Mouse (Mus musculus): Measurements from ENCODE around the gene Bnip2. TPM values are rescaled to one million over a fixed set of nuclear protein-coding genes. Genes with fewer than 3 reads are reported as not detected.

Bnip2 gene
- polyA plus RNA-seq (2015; fragmentation: Nextera tagmentation; extraction: Ambion mirVana): 111 and 116 TPM in 2 replicates

- Histone ChIP-seq H3K27ac (ENCODE audit: low read length) (peak within 1 kb of the TSS; percentile 98), H3K9me3 (ENCODE audit: low read length) (no peaks in the 10 kb centered on the region), H3K36me3 (ENCODE audit: insufficient read depth, low read length) (0 out of 2 replicates have a peak, but pooled peaks cover 5% of the 10 kb centered on the region), H3K4me2 (replicated peaks; ENCODE audit: low read depth, low read length) (peak within 1 kb of the TSS; percentile 76), H3K9ac (replicated peaks; ENCODE audit: low read length) (peak within 1 kb of the TSS; percentile 99), H3K27me3 (ENCODE audit: insufficient read depth, low read length) (no peaks in the 10 kb centered on the region), H3K4me3 (ENCODE audit: low read length) (peak within 1 kb of the TSS; percentile 100), H3K4me1 (ENCODE audit: insufficient read depth, low read length) (peaks cover 37% of the 10 kb centered on the region)
- WGBS: under 1% methylated on average over 75 of the region's 76 CpGs
- peak; percentile 95 for ATAC-seq (ENCODE audit: low FRiP score, low TSS enrichment)
Measured at GRCm38 (mm10) chr9:69989303-69990121, at the start of gene Bnip2. Bnip2 (plus strand) TSS chr9:69989466.

- H3K4me1 ChIP-seq (ENCODE audit: insufficient read depth, low read length): no peaks in the 10 kb centered on the region
- WGBS: 67% methylated on average over 7 of the region's 7 CpGs
- H3K9ac ChIP-seq (replicated peaks; ENCODE audit: low read length): no peak overlapping the region
- H3K27me3 ChIP-seq (ENCODE audit: insufficient read depth, low read length): peaks cover 4% of the 10 kb centered on the region; the same call in 1 of the 2 replicates
- H3K4me3 ChIP-seq (ENCODE audit: low read length): no peak overlapping the region
- no peaks in the 10 kb centered on the region for H3K9me3 ChIP-seq (ENCODE audit: low read length)
- no peak overlapping the region for H3K27ac ChIP-seq (ENCODE audit: low read length)
- no peak overlapping the region for H3K4me2 ChIP-seq (replicated peaks; ENCODE audit: low read depth, low read length)
- no peaks in the 10 kb centered on the region for H3K36me3 ChIP-seq (ENCODE audit: insufficient read depth, low read length)
- ATAC-seq (ENCODE audit: low FRiP score, low TSS enrichment): no peak
Measured at GRCm38 (mm10) chr9:69940839-69941490, 48.3 kb upstream of the Bnip2 start.

- Histone ChIP-seq H3K4me2 (replicated peaks; ENCODE audit: low read depth, low read length) (no peak overlapping the region), H3K4me3 (ENCODE audit: low read length) (no peak overlapping the region), H3K4me1 (ENCODE audit: insufficient read depth, low read length) (no peaks in the 10 kb centered on the region), H3K36me3 (ENCODE audit: insufficient read depth, low read length) (no peaks in the 10 kb centered on the region), H3K27me3 (ENCODE audit: insufficient read depth, low read length) (peaks cover 4% of the 10 kb centered on the region; the same call in 1 of the 2 replicates), H3K9ac (replicated peaks; ENCODE audit: low read length) (no peak overlapping the region), H3K9me3 (ENCODE audit: low read length) (no peaks in the 10 kb centered on the region), H3K27ac (ENCODE audit: low read length) (no peak overlapping the region)
- 26% methylated on average over 6 of the region's 6 CpGs for WGBS
- no peak for ATAC-seq (ENCODE audit: low FRiP score, low TSS enrichment)
Measured at GRCm38 (mm10) chr9:69941556-69941955, 47.7 kb upstream of the Bnip2 start.

- WGBS: 11% methylated on average over 2 of the region's 2 CpGs
- ATAC-seq (ENCODE audit: low FRiP score, low TSS enrichment): no peak
- Histone ChIP-seq H3K27me3 (ENCODE audit: insufficient read depth, low read length) (no peaks in the 10 kb centered on the region; the same call in 1 of the 2 replicates), H3K27ac (ENCODE audit: low read length) (no peak overlapping the region), H3K9ac (replicated peaks; ENCODE audit: low read length) (no peak overlapping the region), H3K9me3 (ENCODE audit: low read length) (no peaks in the 10 kb centered on the region), H3K4me1 (ENCODE audit: insufficient read depth, low read length) (no peaks in the 10 kb centered on the region), H3K36me3 (ENCODE audit: insufficient read depth, low read length) (no peaks in the 10 kb centered on the region), H3K4me3 (ENCODE audit: low read length) (no peak overlapping the region), H3K4me2 (replicated peaks; ENCODE audit: low read depth, low read length) (no peak overlapping the region)
Measured at GRCm38 (mm10) chr9:69948964-69949363, 40.3 kb upstream of the Bnip2 start.

- ATAC-seq (ENCODE audit: low FRiP score, low TSS enrichment): no peak
- Histone ChIP-seq H3K9me3 (ENCODE audit: low read length) (no peaks in the 10 kb centered on the region), H3K9ac (replicated peaks; ENCODE audit: low read length) (no peak overlapping the region), H3K4me3 (ENCODE audit: low read length) (no peak overlapping the region), H3K36me3 (ENCODE audit: insufficient read depth, low read length) (no peaks in the 10 kb centered on the region), H3K27me3 (ENCODE audit: insufficient read depth, low read length) (no peaks in the 10 kb centered on the region; the same call in 1 of the 2 replicates), H3K4me2 (replicated peaks; ENCODE audit: low read depth, low read length) (no peak overlapping the region), H3K27ac (ENCODE audit: low read length) (no peak overlapping the region), H3K4me1 (ENCODE audit: insufficient read depth, low read length) (no peaks in the 10 kb centered on the region)
- WGBS: 78% methylated on average over 4 of the region's 4 CpGs
Measured at GRCm38 (mm10) chr9:69949641-69950040, 39.6 kb upstream of the Bnip2 start.

- H3K27me3 ChIP-seq (ENCODE audit: insufficient read depth, low read length): peaks cover 2% of the 10 kb centered on the region; the same call in 1 of the 2 replicates
- peak overlapping the region; percentile 25 for H3K4me2 ChIP-seq (replicated peaks; ENCODE audit: low read depth, low read length)
- H3K9me3 ChIP-seq (ENCODE audit: low read length): no peaks in the 10 kb centered on the region; the same call in 1 of the 2 replicates
- H3K9ac ChIP-seq (replicated peaks; ENCODE audit: low read length): no peak overlapping the region
- H3K4me3 ChIP-seq (ENCODE audit: low read length): no peak overlapping the region
- no peak for ATAC-seq (ENCODE audit: low FRiP score, low TSS enrichment)
- no peak overlapping the region for H3K27ac ChIP-seq (ENCODE audit: low read length)
- 0 out of 2 replicates have a peak, but pooled peaks cover 4% of the 10 kb centered on the region for H3K4me1 ChIP-seq (ENCODE audit: insufficient read depth, low read length)
- no peaks in the 10 kb centered on the region for H3K36me3 ChIP-seq (ENCODE audit: insufficient read depth, low read length)
- 16% methylated on average over 6 of the region's 6 CpGs for WGBS
Measured at GRCm38 (mm10) chr9:69961007-69961406, 28.3 kb upstream of the Bnip2 start.

GRCm38 (mm10) chr9:69964370-69964769 is 24.9 kb upstream of the Bnip2 start:
- Histone ChIP-seq H3K27me3 (ENCODE audit: insufficient read depth, low read length) (peaks cover 2% of the 10 kb centered on the region; the same call in 1 of the 2 replicates), H3K9ac (replicated peaks; ENCODE audit: low read length) (no peak overlapping the region), H3K27ac (ENCODE audit: low read length) (no peak overlapping the region), H3K9me3 (ENCODE audit: low read length) (no peaks in the 10 kb centered on the region; the same call in 1 of the 2 replicates), H3K4me2 (replicated peaks; ENCODE audit: low read depth, low read length) (no peak overlapping the region), H3K4me3 (ENCODE audit: low read length) (no peak overlapping the region), H3K4me1 (ENCODE audit: insufficient read depth, low read length) (0 out of 2 replicates have a peak, but pooled peaks cover 4% of the 10 kb centered on the region), H3K36me3 (ENCODE audit: insufficient read depth, low read length) (no peaks in the 10 kb centered on the region)
- 80% methylated on average over 3 of the region's 3 CpGs for WGBS
- ATAC-seq (ENCODE audit: low FRiP score, low TSS enrichment): no peak

GRCm38 (mm10) chr9:69985526-69985925 is 3.7 kb upstream of the Bnip2 start:
- 91% methylated on average over 1 of the region's 1 CpGs for WGBS
- H3K36me3 ChIP-seq (ENCODE audit: insufficient read depth, low read length): no peaks in the 10 kb centered on the region
- ATAC-seq (ENCODE audit: low FRiP score, low TSS enrichment): no peak
- no peaks in the 10 kb centered on the region for H3K9me3 ChIP-seq (ENCODE audit: low read length)
- peaks cover 6% of the 10 kb centered on the region for H3K4me1 ChIP-seq (ENCODE audit: insufficient read depth, low read length)
- H3K27me3 ChIP-seq (ENCODE audit: insufficient read depth, low read length): no peaks in the 10 kb centered on the region
- H3K9ac ChIP-seq (replicated peaks; ENCODE audit: low read length): no peak overlapping the region
- H3K27ac ChIP-seq (ENCODE audit: low read length): no peak overlapping the region
- H3K4me3 ChIP-seq (ENCODE audit: low read length): no peak overlapping the region
- H3K4me2 ChIP-seq (replicated peaks; ENCODE audit: low read depth, low read length): no peak overlapping the region

GRCm38 (mm10) chr9:69986063-69986462 is 3.2 kb upstream of the Bnip2 start:
- no peak overlapping the region for H3K9ac ChIP-seq (replicated peaks; ENCODE audit: low read length)
- H3K4me3 ChIP-seq (ENCODE audit: low read length): no peak overlapping the region
- 70% methylated on average over 10 of the region's 10 CpGs for WGBS
- no peaks in the 10 kb centered on the region for H3K36me3 ChIP-seq (ENCODE audit: insufficient read depth, low read length)
- H3K27me3 ChIP-seq (ENCODE audit: insufficient read depth, low read length): no peaks in the 10 kb centered on the region
- no peak overlapping the region for H3K4me2 ChIP-seq (replicated peaks; ENCODE audit: low read depth, low read length)
- peaks cover 11% of the 10 kb centered on the region for H3K4me1 ChIP-seq (ENCODE audit: insufficient read depth, low read length)
- H3K9me3 ChIP-seq (ENCODE audit: low read length): no peaks in the 10 kb centered on the region
- H3K27ac ChIP-seq (ENCODE audit: low read length): no peak overlapping the region
- no peak for ATAC-seq (ENCODE audit: low FRiP score, low TSS enrichment)
